Mouse (Mus musculus) stomach, postnatal 0 days (tissue): Measurements from ENCODE around the gene Zic2. TPM values are rescaled to one million over a fixed set of nuclear protein-coding genes. Genes with fewer than 3 reads are reported as not detected.
A peak's percentile ranks its signal among the peaks of the same experiment; 100 is the strongest.

Source experiments
- ATAC-seq: fragments of 200-750 bp; cut with Nextera tagmentation; 2 replicates; pipeline ENCODE4 v1.8.0; 2017; ENCODE audit not compliant: low FRiP score, low TSS enrichment
- DNase-seq: peaks from one replicate; pipeline ENCODE4 v3.0.0-alpha.2; 2016; ENCODE audit warnings: low spot score
- H3K27ac ChIP-seq: fragments of 300-500 bp; sonication (generic); replicated peaks from 2 replicates; pipeline ENCODE4 v1.5.1; 2014; ENCODE audit warnings: mild to moderate bottlenecking, control low read depth
- H3K27me3 ChIP-seq: fragments of 300-500 bp; sonication (generic); 2 replicates; pipeline ENCODE4 v1.6.1; 2014; ENCODE audit warnings: low read length; ENCODE audit not compliant: control insufficient read depth, insufficient read depth
- H3K36me3 ChIP-seq: fragments of 300-500 bp; sonication (generic); 2 replicates; pipeline ENCODE4 v1.6.1; 2014; ENCODE audit warnings: low read length, mixed read lengths; ENCODE audit not compliant: control insufficient read depth, insufficient read depth
- H3K4me1 ChIP-seq: fragments of 300-500 bp; sonication (generic); replicated peaks from 2 replicates; pipeline ENCODE4 v1.6.1; 2014; ENCODE audit warnings: antibody characterized with exemption; ENCODE audit not compliant: control insufficient read depth, insufficient read depth
- H3K4me2 ChIP-seq: fragments of 300-500 bp; sonication (generic); replicated peaks from 2 replicates; pipeline ENCODE4 v1.6.1; 2014; ENCODE audit warnings: low read depth, mild to moderate bottlenecking, control low read depth, moderate library complexity
- H3K4me3 ChIP-seq: fragments of 300-500 bp; sonication (generic); 2 replicates; pipeline ENCODE4 v1.5.1; 2014; ENCODE audit warnings: low read depth, low read length, control low read depth
- H3K9ac ChIP-seq: fragments of 300-500 bp; sonication (generic); 2 replicates; pipeline ENCODE4 v1.6.1; 2014; ENCODE audit warnings: mild to moderate bottlenecking, low read length, control low read depth, mixed read lengths
- H3K9me3 ChIP-seq: fragments of 300-500 bp; sonication (generic); 2 replicates; pipeline ENCODE4 v1.6.1; 2016; ENCODE audit warnings: low read length; ENCODE audit not compliant: control insufficient read depth
- CTCF ChIP-seq: IDR thresholded peaks from 2 replicates; pipeline ENCODE4 v1.5.1; 2016; ENCODE audit warnings: antibody characterized with exemption, low read depth, mild to moderate bottlenecking, moderate library complexity
- EP300 ChIP-seq: optimal IDR thresholded peaks from 2 replicates; pipeline ENCODE3; 2016; ENCODE audit warnings: antibody characterized with exemption
- WGBS: fragments of 180-500 bp; shearing (Covaris S2); extraction: QIAGEN DNeasy Blood & Tissue Kit; methylation state at CpG from one replicate; pipeline ENCODE4 v1.1.7; 2014; 5-methylcytosine and 5-hydroxymethylcytosine counted together
- polyA plus RNA-seq: library from polyadenylated mRNA; unstranded; fragments of >200 nt; fragmentation: Nextera tagmentation; extraction: Ambion mirVana; gene quantifications from 2 replicates; pipeline ENCODE4 v1.2.1, GENCODE M21; 2015

Gene Zic2
- polyA plus RNA-seq, 1 experiment from 2014 or later, result not detected

DNA sequence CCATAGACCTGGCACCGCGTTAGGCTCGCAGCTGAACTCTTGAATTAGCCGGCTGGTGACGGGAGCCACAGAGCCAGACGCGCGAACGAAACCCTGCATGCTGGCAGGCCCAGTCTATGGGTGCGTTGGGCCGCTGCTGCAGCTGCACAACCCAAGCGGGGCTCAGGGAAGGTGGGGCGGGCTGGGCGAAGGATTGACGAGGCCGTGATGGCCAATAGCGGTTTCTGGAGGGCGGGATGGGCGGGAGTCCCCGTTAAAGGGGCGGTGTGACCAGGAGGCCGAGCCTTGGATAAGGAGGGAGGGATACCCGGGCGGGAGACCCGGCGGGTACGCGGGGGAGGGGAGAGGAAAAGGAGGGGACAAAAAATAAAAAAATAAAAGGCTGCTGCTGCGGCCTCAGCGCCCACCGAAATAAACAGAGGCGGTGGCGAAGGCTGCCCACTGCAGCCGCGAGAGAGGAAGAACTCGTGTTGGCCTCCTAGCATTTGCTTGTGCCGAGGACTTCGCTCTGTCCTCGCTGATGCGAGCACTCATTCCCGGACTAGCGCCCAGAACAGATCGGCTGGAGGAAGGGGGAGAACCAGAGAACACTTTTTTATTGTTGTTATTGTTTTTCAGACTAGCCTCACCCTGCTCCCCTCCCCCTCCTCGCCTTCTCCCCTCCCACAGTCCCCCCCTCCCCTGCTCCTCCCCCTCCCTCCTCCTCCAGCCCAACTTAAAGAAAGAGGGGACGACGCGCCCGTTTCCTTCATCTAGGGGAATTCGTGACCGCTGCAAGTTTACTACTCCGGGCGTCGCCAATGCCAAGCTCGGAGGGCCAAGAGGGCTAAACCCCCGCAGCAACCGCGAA is 969 bp upstream of the Zic2 start:
- H3K4me1 ChIP-seq, result 0 out of 2 replicates have a peak, but pooled peaks cover 3% of the 10 kb centered on the region
- H3K4me2 ChIP-seq, result peak overlapping the region; percentile 55
- no peak overlapping the region for H3K27ac ChIP-seq
- TF ChIP-seq CTCF (no peak), EP300 (no peak)
- WGBS, result under 1% methylated on average over 55 of the region's 57 CpGs
- peaks cover 50% of the 10 kb centered on the region for H3K27me3 ChIP-seq
- ATAC-seq (no peak), DNase-seq (no peak)
- peak overlapping the region; percentile 41 for H3K4me3 ChIP-seq
- no peaks in the 10 kb centered on the region for H3K9me3 ChIP-seq
- no peaks in the 10 kb centered on the region for H3K36me3 ChIP-seq
- H3K9ac ChIP-seq, result no peak overlapping the region

DNA sequence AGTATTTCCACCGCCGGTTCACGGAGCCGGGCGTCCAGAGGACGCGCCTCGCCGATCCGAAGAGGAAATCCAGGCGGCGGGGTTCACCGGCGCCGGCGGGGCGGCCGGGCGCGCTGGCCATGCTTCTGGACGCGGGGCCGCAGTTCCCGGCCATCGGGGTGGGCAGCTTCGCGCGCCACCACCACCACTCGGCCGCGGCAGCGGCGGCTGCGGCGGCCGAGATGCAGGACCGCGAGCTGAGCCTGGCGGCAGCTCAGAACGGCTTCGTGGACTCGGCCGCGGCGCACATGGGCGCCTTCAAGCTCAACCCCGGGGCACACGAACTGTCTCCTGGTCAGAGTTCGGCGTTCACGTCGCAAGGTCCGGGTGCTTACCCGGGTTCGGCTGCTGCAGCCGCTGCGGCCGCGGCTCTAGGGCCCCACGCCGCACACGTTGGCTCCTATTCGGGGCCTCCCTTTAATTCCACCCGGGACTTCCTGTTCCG is 364 bp downstream of the Zic2 start:
- no peaks in the 10 kb centered on the region for H3K36me3 ChIP-seq
- no peak for TF ChIP-seq CTCF
- DNase-seq (no peak), ATAC-seq (no peak)
- H3K27ac ChIP-seq, result no peak overlapping the region
- peaks cover 48% of the 10 kb centered on the region for H3K27me3 ChIP-seq
- WGBS, result under 1% methylated on average over 41 of the region's 65 CpGs
- H3K4me2 ChIP-seq, result peak overlapping the region; percentile 55
- peak overlapping the region; percentile 41 for H3K4me3 ChIP-seq
- H3K9me3 ChIP-seq, result no peaks in the 10 kb centered on the region
- H3K9ac ChIP-seq, result no peak overlapping the region
- H3K4me1 ChIP-seq, result 0 out of 2 replicates have a peak, but pooled peaks cover 3% of the 10 kb centered on the region

DNA sequence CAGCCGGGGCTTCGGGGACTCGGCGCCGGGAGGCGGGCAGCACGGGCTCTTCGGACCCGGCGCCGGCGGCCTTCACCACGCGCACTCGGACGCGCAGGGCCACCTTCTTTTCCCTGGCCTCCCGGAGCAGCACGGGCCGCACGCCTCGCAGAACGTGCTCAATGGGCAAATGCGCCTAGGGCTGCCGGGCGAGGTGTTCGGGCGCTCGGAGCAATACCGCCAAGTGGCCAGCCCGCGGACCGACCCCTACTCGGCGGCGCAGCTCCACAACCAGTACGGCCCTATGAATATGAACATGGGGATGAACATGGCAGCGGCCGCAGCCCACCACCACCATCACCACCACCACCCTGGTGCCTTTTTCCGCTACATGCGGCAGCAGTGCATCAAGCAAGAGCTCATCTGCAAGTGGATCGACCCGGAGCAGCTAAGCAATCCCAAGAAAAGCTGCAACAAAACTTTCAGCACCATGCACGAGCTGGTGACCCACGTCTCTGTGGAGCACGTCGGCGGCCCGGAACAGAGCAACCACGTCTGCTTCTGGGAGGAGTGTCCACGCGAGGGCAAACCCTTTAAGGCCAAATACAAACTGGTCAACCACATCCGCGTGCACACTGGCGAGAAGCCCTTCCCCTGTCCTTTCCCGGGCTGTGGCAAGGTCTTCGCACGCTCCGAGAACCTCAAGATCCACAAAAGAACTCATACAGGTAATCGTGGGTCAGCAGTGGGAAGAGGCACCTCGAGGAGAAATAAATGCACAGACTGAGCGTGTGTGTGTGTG is 996 bp downstream of the Zic2 start:
- DNase-seq (no peak), ATAC-seq (no peak)
- TF ChIP-seq EP300 (no peak), CTCF (no peak)
- H3K9me3 ChIP-seq, result no peaks in the 10 kb centered on the region
- H3K4me3 ChIP-seq, result peak overlapping the region; percentile 41
- no peak overlapping the region for H3K27ac ChIP-seq
- no peak overlapping the region for H3K9ac ChIP-seq
- no peaks in the 10 kb centered on the region for H3K36me3 ChIP-seq
- H3K4me1 ChIP-seq, result 0 out of 2 replicates have a peak, but pooled peaks cover 3% of the 10 kb centered on the region
- H3K27me3 ChIP-seq, result peaks cover 47% of the 10 kb centered on the region
- WGBS, result under 1% methylated on average over 56 of the region's 62 CpGs
- H3K4me2 ChIP-seq, result peak overlapping the region; percentile 55

DNA sequence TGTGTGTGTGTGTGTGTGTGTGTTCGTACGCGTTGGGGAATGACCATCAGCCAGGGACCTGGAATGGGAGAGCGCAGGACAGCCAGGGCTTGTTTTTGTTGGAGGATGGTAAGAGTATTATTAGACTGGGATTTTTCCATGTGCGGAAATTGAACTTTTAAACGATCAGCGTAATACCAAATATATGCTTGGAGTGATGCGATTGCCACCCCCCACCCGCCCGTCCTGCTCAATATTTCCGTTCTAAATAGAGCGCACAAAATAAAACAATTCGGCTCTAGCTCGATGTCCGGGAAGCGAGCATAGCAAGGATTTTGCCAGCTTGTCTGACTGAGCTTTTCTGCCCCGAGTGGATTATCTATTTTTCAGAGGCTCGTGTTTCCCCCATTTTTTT is 1.6 kb downstream of the Zic2 start:
- TF ChIP-seq EP300, result no peak
- no peak for TF ChIP-seq CTCF
- H3K4me3 ChIP-seq, result no peak overlapping the region
- no peak overlapping the region for H3K27ac ChIP-seq
- no peak overlapping the region for H3K4me2 ChIP-seq
- 0 out of 2 replicates have a peak, but pooled peaks cover 3% of the 10 kb centered on the region for H3K4me1 ChIP-seq
- H3K36me3 ChIP-seq, result no peaks in the 10 kb centered on the region
- peaks cover 43% of the 10 kb centered on the region for H3K27me3 ChIP-seq
- H3K9ac ChIP-seq, result no peak overlapping the region
- DNase-seq (no peak), ATAC-seq (no peak)
- 3% methylated on average over 18 of the region's 18 CpGs for WGBS
- no peaks in the 10 kb centered on the region for H3K9me3 ChIP-seq

DNA sequence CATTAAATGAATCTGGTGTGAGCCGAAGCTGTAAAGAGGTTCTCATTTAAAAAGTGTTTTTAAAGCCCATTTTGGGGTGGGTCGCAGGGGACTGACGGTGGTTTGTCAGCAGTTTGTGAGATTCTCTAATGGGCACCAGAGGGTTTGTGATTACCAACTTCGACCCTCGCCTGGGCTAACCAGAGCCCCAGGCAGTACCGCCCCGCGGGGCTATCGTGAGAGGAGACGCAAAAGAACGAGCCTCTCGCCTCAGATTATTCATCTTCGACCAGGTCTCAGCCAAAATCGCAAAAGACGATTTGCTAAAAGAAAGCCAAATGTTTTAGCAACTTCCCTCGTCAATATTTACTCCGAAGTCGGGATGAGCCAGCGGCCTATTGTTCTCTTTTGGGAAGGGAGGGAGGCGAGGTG is 2.0 kb downstream of the Zic2 start:
- Histone ChIP-seq H3K36me3 (no peaks in the 10 kb centered on the region), H3K4me3 (no peak overlapping the region), H3K27me3 (peaks cover 43% of the 10 kb centered on the region), H3K4me1 (0 out of 2 replicates have a peak, but pooled peaks cover 3% of the 10 kb centered on the region), H3K27ac (no peak overlapping the region), H3K4me2 (no peak overlapping the region), H3K9me3 (no peaks in the 10 kb centered on the region), H3K9ac (no peak overlapping the region)
- no peak for DNase-seq
- ATAC-seq, result no peak
- no peak for TF ChIP-seq CTCF
- no peak for TF ChIP-seq EP300
- WGBS, result 4% methylated on average over 20 of the region's 20 CpGs
